ENCODE assay signal across 9 mouse cellular contexts in genomic region chr8:71312700-71313099, GRCm38 (mm10). TPM values are rescaled to one million over a fixed set of nuclear protein-coding genes. Genes with fewer than 3 reads are reported as not detected.
A peak's percentile ranks its signal among the peaks of the same experiment; 100 is the strongest.
DNase-seq lines count a peak whose midpoint lies in the region; ATAC-seq and TF ChIP-seq lines count a peak whose summit lies in the region.
"Had no signal": no experiment of that assay in that cellular context is flagged by ENCODE, and none has a peak within 500 bp of the region (broad histone marks: within the 10 kb centered on the region; RNA-seq: fewer than 3 reads in every experiment).

No protein-coding gene starts in this region.

- no peak overlapping the region for H3K4me2 ChIP-seq in kidney, postnatal 0 days (ENCODE audit: low read length)
- H3K4me2 ChIP-seq in midbrain, embryonic 15.5 days: no peak overlapping the region
- H3K4me2 ChIP-seq in forebrain, embryonic 13.5 days: no peak overlapping the region
- H3K4me2 ChIP-seq: hindbrain, embryonic 15.5 days had no signal

- no peak for TF ChIP-seq CTCF in heart, adult 2 months (IDR thresholded peaks at IDR 0.05)
- TF ChIP-seq CTCF in kidney, postnatal 0 days (IDR thresholded peaks at IDR 0.05; ENCODE audit: low read depth): no peak

- peaks cover 37% of the 10 kb centered on the region for H3K4me1 ChIP-seq in heart, adult 2 months (ENCODE audit: control insufficient read depth, insufficient read depth, low read length)
- 0 out of 2 replicates have a peak, but pooled peaks cover 4% of the 10 kb centered on the region for H3K4me1 ChIP-seq in kidney, postnatal 0 days (replicated peaks; ENCODE audit: insufficient read depth, low read length)
- H3K4me1 ChIP-seq in midbrain, embryonic 15.5 days: 0 out of 2 replicates have a peak, but pooled peaks cover 4% of the 10 kb centered on the region
- H3K4me1 ChIP-seq in forebrain, embryonic 13.5 days: peaks cover 7% of the 10 kb centered on the region

- DNase-seq in layer of hippocampus, adult 11-12 months (ENCODE audit: low spot score): peak; percentile 28
- no peak for DNase-seq in layer of hippocampus, postnatal 14 days (ENCODE audit: low spot score in 2 of 2)
- peak; percentile 7 to 28 for DNase-seq in adrenal gland, postnatal 4 days (ENCODE audit: low spot score in 2 of 2)
- DNase-seq in heart, adult 2 months: peak; percentile 64 to 79
- DNase-seq in kidney, postnatal 0 days (ENCODE audit: low spot score): peak; percentile 47
- no peak for DNase-seq in c-Kit-positive CD71-positive TER-119-positive erythroid progenitor cells, embryonic 14.5 days (ENCODE audit: low spot score)

- H3K27ac ChIP-seq in heart, adult 2 months: peak overlapping the region; percentile 94
- H3K27ac ChIP-seq in kidney, postnatal 0 days: peak overlapping the region; percentile 33; the same call in 1 of the 2 replicates
- H3K27ac ChIP-seq in midbrain, embryonic 15.5 days: no peak overlapping the region
- no peak overlapping the region for H3K27ac ChIP-seq in forebrain, embryonic 13.5 days
- H3K27ac ChIP-seq: hindbrain, embryonic 15.5 days had no signal

- H3K9ac ChIP-seq in heart, adult 2 months (ENCODE audit: low read depth, low read length): peak overlapping the region; percentile 27; the same call in 1 of the 2 replicates
- no peak overlapping the region for H3K9ac ChIP-seq in kidney, postnatal 0 days (ENCODE audit: low read depth, low read length)
- H3K9ac ChIP-seq in midbrain, embryonic 15.5 days: no peak overlapping the region
- H3K9ac ChIP-seq in forebrain, embryonic 13.5 days: no peak overlapping the region
- H3K9ac ChIP-seq: hindbrain, embryonic 15.5 days had no signal

- peak; percentile 80 for TF ChIP-seq EP300 in heart, adult 2 months (IDR thresholded peaks at IDR 0.05; ENCODE audit: insufficient read depth, low read depth, low read length)

- peak; percentile 47; the same call in 1 of the 2 replicates for ATAC-seq in kidney, postnatal 0 days (replicated peaks; ENCODE audit: low FRiP score, low read depth)
- 0 out of 2 replicates have a peak, but pooled peaks have one; percentile 21 for ATAC-seq in midbrain, embryonic 15.5 days (replicated peaks)
- no peak for ATAC-seq in forebrain, embryonic 13.5 days

- no peak overlapping the region for H3K4me3 ChIP-seq in heart, adult 2 months
- H3K4me3 ChIP-seq in kidney, postnatal 0 days (replicated peaks; ENCODE audit: low read depth, low read length): no peak overlapping the region
- H3K4me3 ChIP-seq in midbrain, embryonic 15.5 days: no peak overlapping the region
- H3K4me3 ChIP-seq in forebrain, embryonic 13.5 days: no peak overlapping the region
- H3K4me3 ChIP-seq: hindbrain, embryonic 15.5 days had no signal

- intact Hi-C loops in heart, adult 2 months (cut with DNase I): no loop called here

- peaks cover 14% of the 10 kb centered on the region for H3K36me3 ChIP-seq in heart, adult 2 months (ENCODE audit: control insufficient read depth, insufficient read depth, low read length)
- no peaks in the 10 kb centered on the region for H3K36me3 ChIP-seq in kidney, postnatal 0 days (ENCODE audit: insufficient read depth, low read length)
- H3K36me3 ChIP-seq in midbrain, embryonic 15.5 days (replicated peaks): no peaks in the 10 kb centered on the region; the same call in 1 of the 2 replicates
- H3K36me3 ChIP-seq in forebrain, embryonic 13.5 days (ENCODE audit: poor library complexity, severe bottlenecking): peaks cover 20% of the 10 kb centered on the region
- H3K36me3 ChIP-seq: hindbrain, embryonic 15.5 days had no signal

- no peaks in the 10 kb centered on the region for H3K79me2 ChIP-seq in heart, adult 2 months (replicated peaks; ENCODE audit: control insufficient read depth, insufficient read depth, low read length)

- 9% methylated on average over 1 of the region's 1 CpGs for WGBS in heart, adult 2 months
- WGBS in kidney, postnatal 0 days: 35% methylated on average over 1 of the region's 1 CpGs
- WGBS in midbrain, embryonic 15.5 days: 54% methylated on average over 1 of the region's 1 CpGs
- WGBS in forebrain, embryonic 13.5 days: 77% methylated on average over 1 of the region's 1 CpGs

- no peak for TF ChIP-seq POLR2A in heart, adult 2 months (IDR thresholded peaks at IDR 0.05; ENCODE audit: insufficient read depth, low read depth, low read length)

- no peaks in the 10 kb centered on the region for H3K27me3 ChIP-seq in heart, adult 2 months (ENCODE audit: control insufficient read depth, insufficient read depth, low read length)
- H3K27me3 ChIP-seq in kidney, postnatal 0 days (ENCODE audit: insufficient read depth, low read length): no peaks in the 10 kb centered on the region
- no peaks in the 10 kb centered on the region for H3K27me3 ChIP-seq in midbrain, embryonic 15.5 days (replicated peaks)
- H3K27me3 ChIP-seq in forebrain, embryonic 13.5 days: no peaks in the 10 kb centered on the region
- H3K27me3 ChIP-seq: hindbrain, embryonic 15.5 days had no signal

- H3K9me3 ChIP-seq in kidney, postnatal 0 days (replicated peaks; ENCODE audit: low read length): no peaks in the 10 kb centered on the region
- no peaks in the 10 kb centered on the region for H3K9me3 ChIP-seq in midbrain, embryonic 15.5 days
- no peaks in the 10 kb centered on the region for H3K9me3 ChIP-seq in forebrain, embryonic 13.5 days (replicated peaks)
- H3K9me3 ChIP-seq: hindbrain, embryonic 15.5 days had no signal

RNA-seq across cellular contexts. Expression of gene Haus8, which starts 40.0 kb away (rescaled TPM):
- 10 to 100 TPM; 13.9 to 14.6 TPM for total RNA-seq in layer of hippocampus, postnatal 14 days (2021)
- 10 to 100 TPM; 22.2 to 26.2 TPM for total RNA-seq in adrenal gland, postnatal 4 days (2021)
- 10 to 100 TPM; 24.2 to 29.0 TPM for total RNA-seq in heart, adult 2 months (2021)
- 11.9 and 12.1 TPM in 2 replicates for polyA plus RNA-seq in heart, adult 2 months (2012; rRNA removed)
- 21.9 and 25.5 TPM in 2 replicates for polyA plus RNA-seq in kidney, postnatal 0 days (2015; fragmentation: Nextera tagmentation; extraction: Ambion mirVana)
- 64.2 and 65.3 TPM in 2 replicates for polyA plus RNA-seq in midbrain, embryonic 15.5 days (2015; fragmentation: Nextera tagmentation; extraction: Ambion mirVana)
- 55.3 and 56.9 TPM in 2 replicates for polyA plus RNA-seq in forebrain, embryonic 13.5 days (2015; fragmentation: Nextera tagmentation; extraction: Ambion mirVana)

RNA-seq across cellular contexts. Expression of gene Myo9b, which starts 40.2 kb away (rescaled TPM):
- 10 to 100 TPM; 31.2 to 36.4 TPM for total RNA-seq in layer of hippocampus, postnatal 14 days (2021)
- 10 to 100 TPM; 43.8 to 47.6 TPM for total RNA-seq in adrenal gland, postnatal 4 days (2021)
- total RNA-seq in heart, adult 2 months (2021): 10 to 100 TPM; 20.1 to 22.8 TPM
- 15.0 and 15.9 TPM in 2 replicates for polyA plus RNA-seq in heart, adult 2 months (2012; rRNA removed)
- 10.0 and 11.5 TPM in 2 replicates for polyA plus RNA-seq in kidney, postnatal 0 days (2015; fragmentation: Nextera tagmentation; extraction: Ambion mirVana)
- polyA plus RNA-seq in midbrain, embryonic 15.5 days (2015; fragmentation: Nextera tagmentation; extraction: Ambion mirVana): 18.7 and 20.2 TPM in 2 replicates
- 18.3 and 20.6 TPM in 2 replicates for polyA plus RNA-seq in forebrain, embryonic 13.5 days (2015; fragmentation: Nextera tagmentation; extraction: Ambion mirVana)

RNA-seq across cellular contexts. Expression of gene Use1, which starts 53.9 kb away (rescaled TPM):
- total RNA-seq in layer of hippocampus, postnatal 14 days (2021): 10 to 100 TPM; 84.9 to 96.2 TPM
- total RNA-seq in adrenal gland, postnatal 4 days (2021): 100 to 1,000 TPM; 210 to 221 TPM
- 100 to 1,000 TPM; 140 to 169 TPM for total RNA-seq in heart, adult 2 months (2021)
- 112 and 120 TPM in 2 replicates for polyA plus RNA-seq in heart, adult 2 months (2012; rRNA removed)
- polyA plus RNA-seq in kidney, postnatal 0 days (2015; fragmentation: Nextera tagmentation; extraction: Ambion mirVana): 129 and 140 TPM in 2 replicates
- 117 and 119 TPM in 2 replicates for polyA plus RNA-seq in midbrain, embryonic 15.5 days (2015; fragmentation: Nextera tagmentation; extraction: Ambion mirVana)
- 95.8 and 99.4 TPM in 2 replicates for polyA plus RNA-seq in forebrain, embryonic 13.5 days (2015; fragmentation: Nextera tagmentation; extraction: Ambion mirVana)

RNA-seq across cellular contexts. Expression of gene Ocel1, which starts 58.4 kb away (rescaled TPM):
- total RNA-seq in layer of hippocampus, postnatal 14 days (2021): 10 to 100 TPM; 16.0 to 18.1 TPM
- 10 to 100 TPM; 12.0 to 13.6 TPM for total RNA-seq in adrenal gland, postnatal 4 days (2021)
- 10 to 100 TPM; 12.4 to 15.2 TPM for total RNA-seq in heart, adult 2 months (2021)
- polyA plus RNA-seq in heart, adult 2 months (2012; rRNA removed): 8.0 and 9.1 TPM in 2 replicates
- 8.1 and 8.4 TPM in 2 replicates for polyA plus RNA-seq in kidney, postnatal 0 days (2015; fragmentation: Nextera tagmentation; extraction: Ambion mirVana)
- 6.5 and 6.8 TPM in 2 replicates for polyA plus RNA-seq in midbrain, embryonic 15.5 days (2015; fragmentation: Nextera tagmentation; extraction: Ambion mirVana)
- 3.6 and 4.5 TPM in 2 replicates for polyA plus RNA-seq in forebrain, embryonic 13.5 days (2015; fragmentation: Nextera tagmentation; extraction: Ambion mirVana)

Comparison
In these comparisons a context has a peak if more than half of its experiments do, and no peak if none do; other contexts are left out.
1. DNase-seq: peak in layer of hippocampus, adult 11-12 months (single experiment), adrenal gland, postnatal 4 days (2 of 2), heart, adult 2 months (2 of 2) and kidney, postnatal 0 days (single experiment); none in layer of hippocampus, postnatal 14 days (0 of 2) and c-Kit-positive CD71-positive TER-119-positive erythroid progenitor cells, embryonic 14.5 days (single experiment).
2. H3K27ac ChIP-seq: peak in heart, adult 2 months (single experiment) and kidney, postnatal 0 days (single experiment); none in midbrain, embryonic 15.5 days (single experiment) and forebrain, embryonic 13.5 days (single experiment).